Mouse (Mus musculus): Measurements from ENCODE around the gene Cdh6.
A peak's percentile ranks its signal among the peaks of the same experiment; 100 is the strongest.

The Cdh6 gene

GRCm38 (mm10) chr15:13057728-13058127 lies 115.7 kb downstream of the Cdh6 start:
- DNase-seq (ENCODE audit: low spot score) = no peak

GRCm38 (mm10) chr15:13057302-13057701 lies 116.2 kb downstream of the Cdh6 start:
- no peak for DNase-seq (ENCODE audit: low spot score)

GRCm38 (mm10) chr15:13047910-13048309 lies 125.6 kb downstream of the Cdh6 start:
- no peak for DNase-seq (ENCODE audit: low spot score)

- DNase-seq (ENCODE audit: low spot score) = no peak
Observed at GRCm38 (mm10) chr15:13034436-13034835, 139.0 kb downstream of the Cdh6 start.

- no peak for DNase-seq (ENCODE audit: low spot score)
Observed at GRCm38 (mm10) chr15:13030641-13031040, 142.8 kb downstream of the Cdh6 start.

GRCm38 (mm10) chr15:13027513-13027912 lies 146.0 kb downstream of the Cdh6 start:
- no peak for DNase-seq (ENCODE audit: low spot score)

GRCm38 (mm10) chr15:13016756-13017357 lies 156.6 kb downstream of the Cdh6 start:
- no peak for DNase-seq (ENCODE audit: low spot score)

- no peak for DNase-seq (ENCODE audit: low spot score)
Observed at GRCm38 (mm10) chr15:13008803-13009202, 164.7 kb downstream of the Cdh6 start.

- no peak for DNase-seq (ENCODE audit: low spot score)
Observed at GRCm38 (mm10) chr15:13005934-13006333, 167.5 kb downstream of the Cdh6 start.

- DNase-seq (ENCODE audit: low spot score) = no peak
Observed at GRCm38 (mm10) chr15:13001549-13001948, 171.9 kb downstream of the Cdh6 start.

GRCm38 (mm10) chr15:12994563-12995359 lies 178.7 kb downstream of the Cdh6 start:
- peak; percentile 17 for DNase-seq (ENCODE audit: low spot score)
